Mouse (Mus musculus) bone marrow, adult 2 months (tissue): Measurements from ENCODE around the gene Nsun4.

Experiments
- CTCF ChIP-seq: fragments of 200-500 bp; IDR thresholded peaks from 2 replicates; pipeline ENCODE4 v1.5.1; 2011; ENCODE audit warnings: low read length, control low read depth; ENCODE audit not compliant: control insufficient read depth, insufficient read depth
- POLR2A ChIP-seq: fragments of 200-500 bp; IDR thresholded peaks from 2 replicates; pipeline ENCODE4 v1.6.1; 2011; ENCODE audit warnings: low read depth, mild to moderate bottlenecking, control low read depth, low read length, borderline replicate concordance; ENCODE audit not compliant: control insufficient read depth

DNA sequence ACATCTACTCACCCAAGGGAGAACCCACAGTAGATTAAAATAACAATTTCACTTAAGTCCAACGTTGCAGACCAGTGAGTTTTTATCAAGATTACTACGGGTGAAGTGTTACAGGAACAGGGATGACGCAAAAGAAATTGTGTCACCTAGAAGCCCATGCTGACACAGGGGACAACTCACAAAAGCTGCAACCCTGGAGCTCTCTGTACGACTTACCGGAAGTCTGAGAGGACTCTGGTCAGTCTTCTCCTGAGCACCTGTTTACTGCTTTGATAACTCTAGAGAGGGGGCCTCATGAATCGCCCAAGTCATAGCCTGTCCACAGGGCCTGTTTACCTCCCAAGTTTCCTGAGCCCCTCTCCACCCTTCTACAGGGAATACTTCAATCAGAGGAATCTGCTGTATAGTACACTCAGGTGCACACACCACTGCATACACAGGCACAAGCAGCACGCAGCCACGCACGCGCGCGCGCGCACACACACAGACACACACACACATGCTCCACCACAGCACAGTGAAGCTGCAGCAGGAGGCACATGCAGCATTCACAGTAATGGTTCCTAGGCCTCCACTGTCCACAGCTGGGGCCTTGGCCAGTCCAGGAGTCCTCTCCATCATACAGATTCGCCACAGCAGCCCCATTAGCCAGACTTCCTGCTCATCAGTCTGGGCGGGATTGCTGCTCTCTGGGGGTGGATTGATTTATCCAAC is 58.9 kb downstream of the Nsun4 start:
- TF ChIP-seq CTCF: no peak
- TF ChIP-seq POLR2A: no peak
